Mouse (Mus musculus): Measurements from ENCODE around the gene Kbtbd13.
A peak's percentile ranks its signal among the peaks of the same experiment; 100 is the strongest.
"Not testable (repeated sequence)": the region's sequence is repeated elsewhere in the genome, so short reads cannot be mapped to it uniquely, and the experiment has no call there.

The Kbtbd13 gene

DNA sequence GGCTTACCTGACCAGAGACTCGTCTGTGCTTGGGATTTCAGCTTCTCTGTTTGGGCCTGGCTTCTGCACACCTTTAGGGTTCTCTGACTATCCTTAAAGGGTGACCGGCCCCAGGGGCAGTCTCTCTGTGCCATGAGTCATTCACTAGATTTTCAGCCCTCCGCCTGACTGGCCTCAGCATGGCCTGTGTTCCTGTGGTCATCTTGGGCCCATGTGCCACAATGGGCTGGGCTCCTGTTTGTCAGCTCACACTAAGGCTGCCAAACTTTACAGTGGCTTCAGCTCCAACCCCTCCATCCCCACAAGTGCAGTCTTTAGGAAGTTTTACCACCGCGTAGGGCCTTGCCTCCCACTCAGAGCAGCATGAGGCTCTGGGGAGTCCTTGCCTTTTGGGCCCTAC, 38.2 kb downstream of the Kbtbd13 start:
- DNase-seq (ENCODE audit: low spot score in 2 of 2) = no peak

DNA sequence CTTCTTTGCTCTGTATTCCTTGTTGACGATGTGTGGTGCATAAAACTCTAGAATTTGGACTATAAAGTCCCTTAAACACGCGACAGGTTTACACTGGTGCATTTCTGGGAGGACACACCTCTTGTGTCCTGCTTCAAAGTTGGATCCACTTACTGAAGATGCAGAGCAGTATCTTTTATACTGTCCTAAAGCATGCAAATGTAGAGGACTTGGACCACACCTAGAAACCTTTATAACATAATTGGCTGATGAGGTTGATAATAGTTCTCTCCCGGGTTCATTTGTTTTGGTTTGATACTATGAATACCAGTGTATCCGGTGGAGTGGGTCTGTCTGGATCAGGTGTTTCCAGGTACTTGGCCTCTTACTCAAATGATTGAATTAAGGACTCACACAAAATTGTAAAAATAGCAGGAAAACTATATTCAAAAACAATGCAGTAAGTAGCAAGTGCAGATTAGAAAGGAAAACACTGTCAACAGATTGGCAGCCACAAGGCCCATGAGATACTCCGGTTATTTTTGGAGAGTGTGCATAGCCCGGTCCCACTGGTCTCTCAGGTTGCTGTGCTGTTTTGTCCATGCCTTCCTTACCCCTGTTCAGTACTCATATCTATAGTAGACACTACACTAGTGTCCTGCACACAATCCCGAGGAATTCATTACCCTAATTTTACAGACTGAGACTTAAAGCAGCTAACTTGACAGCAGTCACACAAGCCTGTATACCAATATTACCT, 44.2 kb downstream of the Kbtbd13 start:
- DNase-seq (ENCODE audit: low spot score in 2 of 2) = no peak

DNA sequence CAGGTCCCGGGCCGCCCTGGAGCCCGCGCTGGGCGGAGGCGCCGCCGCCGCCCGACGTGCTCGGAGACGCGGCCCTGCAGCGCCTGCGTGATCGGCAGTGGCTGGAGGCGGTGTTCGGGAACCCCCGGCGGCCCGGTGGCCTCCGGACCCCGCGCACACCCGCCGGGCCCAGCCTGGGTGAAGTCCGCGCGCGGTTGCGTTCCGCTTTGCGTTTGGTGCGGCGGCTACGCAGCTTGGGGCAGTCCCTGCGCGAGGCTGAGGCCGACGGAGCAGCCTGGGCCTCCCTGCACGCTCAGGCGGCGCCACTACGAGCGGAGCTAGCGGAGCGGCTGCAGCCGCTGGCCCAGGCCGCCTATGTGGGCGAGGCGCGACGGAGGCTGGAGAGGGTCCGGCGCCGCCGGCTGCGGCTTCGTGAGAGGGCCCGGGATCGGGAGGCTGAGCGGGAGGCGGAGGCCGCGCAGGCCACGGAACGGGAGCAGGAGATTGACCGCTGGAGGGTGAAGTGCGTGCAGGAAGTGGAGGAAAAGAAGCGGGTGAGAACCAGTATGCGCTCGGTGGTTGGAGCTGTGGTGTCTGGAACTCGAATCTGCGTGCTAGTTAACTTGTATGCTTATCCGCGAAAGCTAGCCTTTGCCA, 44.9 kb downstream of the Kbtbd13 start:
- peak in 1 of 2 experiments; percentile 53 for DNase-seq (ENCODE audit: low spot score in 2 of 2)

DNA sequence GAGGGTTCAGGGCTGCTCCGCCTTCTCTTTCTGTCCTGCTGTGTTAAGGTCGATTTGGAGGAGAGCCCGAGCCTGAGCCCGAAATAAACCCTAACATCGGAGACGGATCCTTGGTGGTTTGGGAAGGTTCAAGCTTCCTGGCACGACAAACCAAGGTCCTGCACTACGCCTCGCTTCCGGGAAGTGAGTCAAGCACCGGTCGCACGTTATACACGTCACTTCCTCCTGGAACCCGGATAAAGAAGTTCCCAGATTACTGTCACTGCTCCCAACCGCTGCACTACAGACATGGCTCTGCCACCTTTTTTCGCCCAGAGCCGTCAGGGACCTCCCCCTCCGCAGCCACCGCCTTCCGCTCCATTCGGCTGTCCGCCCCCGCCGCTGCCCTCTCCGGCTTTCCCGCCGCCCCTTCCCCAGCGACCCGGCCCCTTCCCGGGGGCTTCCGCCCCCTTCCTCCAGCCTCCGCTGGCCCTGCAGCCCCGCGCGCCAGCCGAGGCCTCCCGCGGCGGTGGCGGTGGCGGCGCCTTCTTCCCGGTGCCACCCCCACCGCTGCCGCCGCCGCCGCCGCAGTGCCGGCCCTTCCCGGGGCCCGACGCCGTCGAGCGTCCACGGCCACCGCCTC, 45.5 kb downstream of the Kbtbd13 start, which contains the start of gene Pdcd7:
Gene Pdcd7, plus strand, starts transcription at position 251 of the 622 bp plus-strand sequence.
- peak; percentile 85 to 92 for DNase-seq (ENCODE audit: low spot score in 2 of 2)

DNA sequence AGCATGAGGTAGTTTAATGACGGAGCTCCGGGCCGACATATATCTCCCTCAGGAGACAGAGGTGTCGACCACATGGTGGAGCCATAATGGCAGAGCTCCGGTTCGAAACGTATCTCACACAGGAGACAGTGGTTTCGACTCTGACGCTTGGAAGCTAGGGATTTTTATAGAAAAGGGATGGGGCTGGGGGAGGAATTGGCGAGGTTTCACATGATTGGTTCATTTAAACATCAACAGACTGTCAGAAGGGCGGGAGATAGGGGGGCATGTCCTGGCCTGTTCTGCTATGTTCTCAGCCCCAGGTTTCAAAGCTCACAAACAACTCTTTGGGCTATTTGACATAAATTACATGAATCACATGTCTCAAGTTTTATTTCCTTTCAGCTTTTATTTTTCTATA, 46.0 kb downstream of the Kbtbd13 start:
- DNase-seq (ENCODE audit: low spot score in 2 of 2) = not testable (repeated sequence)

DNA sequence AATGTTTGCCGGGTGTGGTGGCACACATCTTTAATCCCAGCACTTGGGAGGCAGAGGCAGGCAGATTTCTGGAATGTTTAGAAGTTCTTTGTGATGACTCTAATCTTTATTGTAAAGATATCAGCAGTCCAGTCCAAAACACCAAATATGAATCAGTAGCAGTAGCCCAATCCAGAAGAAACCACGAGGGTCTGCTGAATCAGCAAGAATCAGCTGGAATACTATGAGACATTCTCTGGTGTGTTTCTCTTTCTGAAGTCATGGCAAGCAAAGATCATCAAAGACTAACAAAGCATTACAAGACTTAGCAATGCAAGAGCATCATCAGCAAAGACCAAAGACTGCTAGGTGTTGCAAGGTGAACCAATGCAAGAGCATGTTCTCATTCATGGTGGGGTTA, 51.0 kb downstream of the Kbtbd13 start:
- no peak for DNase-seq (ENCODE audit: low spot score in 2 of 2)

DNA sequence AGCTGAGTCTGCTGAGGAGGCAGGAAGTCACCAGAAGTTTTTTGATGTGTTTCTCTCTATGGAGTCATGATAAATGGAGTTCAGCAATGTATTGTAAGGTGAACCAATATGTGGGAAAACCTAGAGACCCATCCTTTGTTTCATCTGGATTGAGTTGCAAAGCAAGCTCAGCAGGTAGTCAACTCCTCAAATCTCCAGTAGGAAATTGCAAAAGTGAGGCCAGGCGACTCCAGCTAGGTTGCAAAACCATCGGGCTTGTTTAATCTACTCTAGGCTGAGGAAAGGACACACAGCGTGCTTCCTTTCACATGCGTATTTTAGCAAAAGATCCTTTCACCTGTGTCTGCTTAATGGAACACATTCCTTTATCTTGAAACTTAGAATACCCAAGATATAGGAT, 52.3 kb downstream of the Kbtbd13 start:
- no peak for DNase-seq (ENCODE audit: low spot score in 2 of 2)
